Mouse (Mus musculus): ENCODE measurements around the gene Ufd1. TPM values are rescaled to one million over a fixed set of nuclear protein-coding genes. Genes with fewer than 3 reads are reported as not detected.

Gene Ufd1
- total RNA-seq, 2 experiments from 2014 or later = 98.4 to 121 TPM

DNA sequence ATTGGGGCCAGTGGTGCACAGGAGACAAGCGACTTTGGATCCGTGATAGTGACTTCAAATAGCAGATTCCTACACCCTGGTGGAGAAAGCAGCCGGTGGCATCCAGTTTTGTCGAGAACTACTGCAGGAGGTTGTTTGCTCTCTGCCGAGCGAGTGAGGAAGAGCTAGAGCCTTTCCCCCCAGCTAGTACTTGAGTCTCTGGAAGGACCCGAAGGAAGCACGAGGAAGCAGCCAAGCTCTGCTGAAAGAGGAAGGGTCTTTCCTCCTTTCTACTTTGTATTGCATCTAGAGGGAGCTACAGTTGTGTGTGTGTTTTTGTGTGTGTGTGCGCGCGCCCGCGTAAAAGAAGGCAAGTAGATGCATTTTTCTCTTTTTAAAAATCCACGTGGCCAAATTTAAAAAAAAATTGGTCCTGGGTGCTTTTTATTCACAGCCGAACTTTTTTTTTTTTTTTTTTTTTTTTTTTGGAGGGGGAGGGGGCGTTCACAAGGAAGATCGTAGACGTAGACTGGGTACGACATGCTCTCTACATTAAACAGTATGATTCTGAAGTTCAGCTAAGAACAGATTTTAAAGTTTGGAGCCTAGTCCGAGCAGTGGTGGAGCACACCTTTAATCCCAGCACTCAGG is 66.6 kb downstream of the Ufd1 start:
- DNase-seq (ENCODE audit: low spot score in 2 of 2) = no peak

GRCm38 (mm10) chr16:18884044-18884443 is 72.5 kb downstream of the Ufd1 start:
- no peak for DNase-seq (ENCODE audit: low spot score in 2 of 2)

Other genes starting within 250 kb of the Ufd1 start
- gene Tbx1, start 221.1 kb upstream of the Ufd1 start, total RNA-seq (2021) = under 1 TPM in 1 of 2 experiments, not detected in 1; 0.22 TPM
- gene Gp1bb, start 189.4 kb upstream of the Ufd1 start, total RNA-seq (2021) = not detected
- 1 to 10 TPM; 1.4 to 5.1 TPM for gene Gm49601, start 185.4 kb upstream of the Ufd1 start, total RNA-seq (2021)
- 10 to 100 TPM in 1 of 2 experiments, 1 to 10 TPM in 1; 7.9 to 10.7 TPM for gene Sept5, start 181.8 kb upstream of the Ufd1 start, total RNA-seq (2021)
- 10 to 100 TPM in 1 of 2 experiments, 1 to 10 TPM in 1; 4.5 to 13.7 TPM for gene Cldn5, start 34.9 kb upstream of the Ufd1 start, total RNA-seq (2021)
- 10 to 100 TPM in 1 of 2 experiments, 1 to 10 TPM in 1; 6.3 to 11.0 TPM for gene Cdc45, start 208 bp downstream of the Ufd1 start, total RNA-seq (2021)
- gene 2510002D24Rik, start 24.8 kb downstream of the Ufd1 start, total RNA-seq (2021) = 10 to 100 TPM in 1 of 2 experiments, 1 to 10 TPM in 1; 9.7 to 18.5 TPM
- gene Gm28539, start 24.8 kb downstream of the Ufd1 start, total RNA-seq (2021) = 1 to 10 TPM; 5.3 to 7.5 TPM
- gene Mrpl40, start 65.1 kb downstream of the Ufd1 start, total RNA-seq (2021) = 10 to 100 TPM; 50.2 to 50.4 TPM
- 10 to 100 TPM; 29.4 to 32.3 TPM for gene Hira, start 65.3 kb downstream of the Ufd1 start, total RNA-seq (2021)

All from adrenal gland, adult 18-20 months (tissue).